Mouse (Mus musculus): ENCODE measurements at regions not wholly inside any gene's neighbourhood (a gene's known extent, or its start where the extent isn't known, plus 50 kb on each side); places are given as distances from the start of the nearest gene placed in this dataset.

DNA sequence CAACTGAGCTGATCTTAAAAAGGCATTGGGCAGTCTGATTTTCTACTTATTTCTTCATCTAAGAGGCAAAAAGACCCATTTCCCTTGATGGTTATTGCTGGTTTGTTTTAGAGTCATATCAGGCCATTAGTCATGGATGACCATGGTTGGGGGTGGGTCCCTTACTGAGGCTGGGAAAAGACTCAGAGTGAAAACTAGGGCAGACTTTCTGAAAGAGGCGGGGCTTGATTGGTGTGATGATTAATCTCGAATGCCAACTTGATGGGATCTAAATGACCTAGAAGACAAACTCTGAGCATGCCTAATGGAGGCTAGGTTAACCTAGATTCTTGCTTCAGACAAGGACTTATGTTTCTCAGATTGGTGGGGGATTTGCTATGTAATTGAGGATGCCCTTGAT lies 89.2 kb upstream of the Eif4g2 start:
- TF ChIP-seq CTCF (conservative IDR thresholded peaks at IDR 0.05; ENCODE audit: low read length) (no peak), NANOG (IDR thresholded peaks at IDR 0.05; ENCODE audit: borderline replicate concordance, low read length) (no peak)

All from E14TG2a.4 (cell line).